Mouse (Mus musculus) layer of hippocampus, postnatal 25 days (tissue): ENCODE results near the gene Tfip11. TPM values are rescaled to one million over a fixed set of nuclear protein-coding genes. Genes with fewer than 3 reads are reported as not detected.

Experiments
- DNase-seq, 2 experiments: peaks; one replicate each; pipeline ENCODE4 v3.0.0; 2022; ENCODE audit warnings: mixed read lengths in 2 of 2, low spot score in 1 of 2; ENCODE audit errors: extremely low spot score in 1 of 2
- total RNA-seq, 2 experiments: library from RNA; stranded (reverse); gene quantifications; 2 replicates each; pipeline ENCODE4 v1.2.3; 2021

Tfip11 gene
- total RNA-seq, result 10 to 100 TPM; 35.3 to 40.1 TPM

GRCm38 (mm10) chr5:112325546-112326445 lies at the start of gene Tfip11:
Gene Tfip11 (plus strand): TSS chr5:112326358.
- peak; percentile 97 for DNase-seq

GRCm38 (mm10) chr5:112276907-112277348 lies 49.2 kb upstream of the Tfip11 start:
- no peak for DNase-seq

GRCm38 (mm10) chr5:112277906-112278470 lies 48.2 kb upstream of the Tfip11 start:
- DNase-seq, result no peak

GRCm38 (mm10) chr5:112279181-112280021 lies 46.8 kb upstream of the Tfip11 start:
- no peak for DNase-seq

- no peak for DNase-seq
Observed at GRCm38 (mm10) chr5:112280151-112280550, 46.0 kb upstream of the Tfip11 start.

GRCm38 (mm10) chr5:112280863-112281660 lies 45.1 kb upstream of the Tfip11 start:
- no peak for DNase-seq

- DNase-seq, result no peak
Observed at GRCm38 (mm10) chr5:112281676-112282075, 44.5 kb upstream of the Tfip11 start.

GRCm38 (mm10) chr5:112282123-112282779 lies 43.9 kb upstream of the Tfip11 start:
- DNase-seq, result no peak

GRCm38 (mm10) chr5:112282780-112283482 lies 43.2 kb upstream of the Tfip11 start:
- no peak for DNase-seq

- DNase-seq, result no peak
Observed at GRCm38 (mm10) chr5:112283543-112284202, 42.5 kb upstream of the Tfip11 start.

GRCm38 (mm10) chr5:112284203-112284582 lies 42.0 kb upstream of the Tfip11 start:
- no peak for DNase-seq

- DNase-seq, result no peak
Observed at GRCm38 (mm10) chr5:112285548-112286085, 40.5 kb upstream of the Tfip11 start.

GRCm38 (mm10) chr5:112286608-112286983 lies 39.6 kb upstream of the Tfip11 start:
- DNase-seq, result no peak

- DNase-seq, result no peak
Observed at GRCm38 (mm10) chr5:112286984-112287641, 39.0 kb upstream of the Tfip11 start.

GRCm38 (mm10) chr5:112287652-112288051 lies 38.5 kb upstream of the Tfip11 start:
- no peak for DNase-seq

- no peak for DNase-seq
Observed at GRCm38 (mm10) chr5:112288193-112289141, 37.7 kb upstream of the Tfip11 start.

- DNase-seq, result no peak
Observed at GRCm38 (mm10) chr5:112289236-112289635, 36.9 kb upstream of the Tfip11 start.
